Mouse (Mus musculus) embryonic fibroblast, embryonic 13.5 days (primary cell): ENCODE measurements at regions not wholly inside any gene's neighbourhood (a gene's known extent, or its start where the extent isn't known, plus 50 kb on each side); places are given as distances from the start of the nearest gene placed in this dataset.

ENCODE experiments used
- H3K27ac ChIP-seq: 2 replicates; pipeline ENCODE4 v1.5.1; 2012; ENCODE audit warnings: low read length, control low read depth, inconsistent platforms; ENCODE audit not compliant: insufficient read depth
- H3K4me1 ChIP-seq: 2 replicates; pipeline ENCODE4 v1.6.1; 2011; ENCODE audit warnings: low read length; ENCODE audit not compliant: control insufficient read depth, insufficient read depth
- H3K4me3 ChIP-seq: 2 replicates; pipeline ENCODE4 v1.5.1; 2011; ENCODE audit warnings: mild to moderate bottlenecking, control low read depth, low read length; ENCODE audit not compliant: insufficient read depth
- CTCF ChIP-seq: IDR thresholded peaks from 2 replicates; pipeline ENCODE4 v1.5.1; 2011; ENCODE audit warnings: mild to moderate bottlenecking, control low read depth, low read length, moderate library complexity, borderline replicate concordance; ENCODE audit not compliant: insufficient read depth
- POLR2A ChIP-seq: IDR thresholded peaks from 2 replicates; pipeline ENCODE4 v1.6.1; 2011; ENCODE audit warnings: low read depth, mild to moderate bottlenecking, control low read depth, low read length, moderate library complexity

- no peak overlapping the region for H3K4me3 ChIP-seq
- TF ChIP-seq CTCF (no peak), POLR2A (no peak)
- peak overlapping the region; percentile 30 for H3K27ac ChIP-seq
- H3K4me1 ChIP-seq = 0 out of 2 replicates have a peak, but pooled peaks cover 7% of the 10 kb centered on the region
Observed at GRCm38 (mm10) chr13:103970415-103970814, 50.1 kb upstream of the Erbin start.
